Mouse (Mus musculus): ENCODE data around the gene Gda. TPM values are rescaled to one million over a fixed set of nuclear protein-coding genes. Genes with fewer than 3 reads are reported as not detected.
A peak's percentile ranks its signal among the peaks of the same experiment; 100 is the strongest.

The Gda gene
- total and polyA plus RNA-seq, 2 experiments from 2014 or later: 2.4 to 6.9 TPM

DNA sequence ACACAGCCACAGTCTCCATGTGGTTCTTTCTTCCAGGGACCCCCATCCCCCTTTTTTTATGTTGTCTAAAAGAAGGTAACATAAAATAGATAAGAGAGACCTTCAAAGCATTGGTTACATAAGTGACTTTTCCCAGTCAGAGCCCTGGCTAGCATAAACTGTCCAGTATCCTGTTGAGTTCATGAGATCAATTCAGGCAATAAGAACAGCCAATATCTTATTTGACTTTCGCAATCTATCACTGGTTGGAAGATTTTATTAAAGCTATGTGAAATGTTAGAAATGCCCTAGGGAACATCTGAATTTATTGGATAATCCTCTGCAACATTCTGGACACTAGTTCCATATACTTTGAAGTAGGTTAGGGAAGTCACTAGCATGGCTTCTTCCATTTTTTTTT lies 7.8 kb upstream of the Gda start:
- H3K27ac ChIP-seq (ENCODE audit: low read depth, low read length): no peak overlapping the region
- H3K4me3 ChIP-seq (ENCODE audit: low read depth, low read length): no peak overlapping the region
- ATAC-seq (ENCODE audit: low FRiP score) (no peak), DNase-seq (ENCODE audit: low spot score) (no peak)
- 92% methylated on average over 1 of the region's 1 CpGs for WGBS
- H3K4me2 ChIP-seq (ENCODE audit: low read depth, low read length, poor library complexity, severe bottlenecking): no peak overlapping the region
- H3K4me1 ChIP-seq (ENCODE audit: insufficient read depth, low read length): no peaks in the 10 kb centered on the region
- no peak for TF ChIP-seq CTCF (IDR thresholded peaks at IDR 0.05)
- H3K36me3 ChIP-seq (ENCODE audit: insufficient read depth, low read length): no peaks in the 10 kb centered on the region
- H3K9ac ChIP-seq (replicated peaks; ENCODE audit: low read length, poor library complexity, severe bottlenecking): no peak overlapping the region
- H3K9me3 ChIP-seq (ENCODE audit: low read length): no peaks in the 10 kb centered on the region
- H3K27me3 ChIP-seq (ENCODE audit: insufficient read depth, low read length): no peaks in the 10 kb centered on the region

DNA sequence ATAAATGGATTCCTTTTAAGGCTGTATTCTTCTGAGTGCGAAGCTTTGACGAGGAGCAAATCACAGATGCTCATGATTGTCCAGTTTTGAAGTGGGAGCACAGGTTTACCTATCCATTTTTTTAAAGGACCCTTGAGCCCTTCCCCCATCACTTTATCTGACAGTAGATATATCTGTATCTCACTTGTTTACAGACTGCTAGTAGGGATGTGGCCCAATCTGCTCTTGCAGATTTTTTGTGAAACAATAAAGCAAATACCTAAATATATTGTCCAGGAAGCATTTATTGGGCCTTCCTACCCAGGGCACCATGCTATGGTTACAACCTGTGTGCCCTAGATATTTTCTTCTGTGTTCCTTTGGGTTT lies 6.8 kb upstream of the Gda start:
- Histone ChIP-seq H3K27ac (ENCODE audit: low read depth, low read length) (peak overlapping the region; percentile 70; the same call in 1 of the 2 replicates), H3K4me2 (ENCODE audit: low read depth, low read length, poor library complexity, severe bottlenecking) (no peak overlapping the region), H3K36me3 (ENCODE audit: insufficient read depth, low read length) (no peaks in the 10 kb centered on the region), H3K9me3 (ENCODE audit: low read length) (no peaks in the 10 kb centered on the region), H3K4me1 (ENCODE audit: insufficient read depth, low read length) (no peaks in the 10 kb centered on the region), H3K27me3 (ENCODE audit: insufficient read depth, low read length) (no peaks in the 10 kb centered on the region), H3K4me3 (ENCODE audit: low read depth, low read length) (no peak overlapping the region), H3K9ac (replicated peaks; ENCODE audit: low read length, poor library complexity, severe bottlenecking) (no peak overlapping the region)
- ATAC-seq (ENCODE audit: low FRiP score) (0 out of 2 replicates have a peak, but pooled peaks have one; percentile 22), DNase-seq (ENCODE audit: low spot score) (no peak)
- TF ChIP-seq CTCF (IDR thresholded peaks at IDR 0.05): no peak
- 20% methylated on average over 2 of the region's 2 CpGs for WGBS

DNA sequence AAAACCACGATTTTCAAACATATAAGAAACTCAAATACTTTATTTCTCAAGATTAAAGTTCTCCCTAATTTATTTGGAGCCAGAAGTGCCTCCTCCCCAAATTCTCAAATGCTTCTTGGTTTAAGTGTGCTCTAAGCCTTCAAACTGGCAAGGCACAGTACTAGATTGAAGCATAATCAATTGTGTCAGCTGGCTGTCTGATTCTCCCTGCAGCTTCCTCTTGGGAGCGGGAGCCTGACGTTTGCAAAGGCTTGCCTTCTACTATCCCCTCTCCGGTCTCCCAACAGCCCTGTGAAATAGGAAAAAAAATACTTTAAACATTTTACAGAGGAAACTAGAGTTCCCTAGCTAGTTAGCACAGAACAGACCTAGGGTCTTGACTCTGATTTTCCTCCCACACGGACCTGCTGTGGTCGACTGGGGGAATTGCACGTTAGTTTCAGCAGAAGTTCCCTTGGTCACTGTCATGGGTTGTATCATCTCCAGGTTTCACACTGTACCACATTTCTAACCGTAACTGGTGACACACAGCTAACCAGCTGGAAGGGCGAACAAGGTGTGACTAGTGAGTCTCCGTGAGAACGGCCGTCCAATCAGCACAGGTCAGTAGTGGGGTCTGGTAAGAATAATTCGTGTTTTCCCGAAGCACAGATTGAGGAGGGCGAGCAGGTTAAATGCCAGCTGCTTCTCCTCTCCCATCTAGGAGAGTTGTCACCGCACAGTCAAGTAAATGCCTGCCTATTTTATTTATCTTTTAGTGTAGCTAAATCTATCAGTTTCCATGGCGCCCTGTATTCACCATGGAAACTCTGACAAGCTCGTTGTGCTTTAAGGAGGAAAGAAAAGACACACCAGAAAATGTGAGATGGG lies 6.2 kb upstream of the Gda start:
- H3K36me3 ChIP-seq (ENCODE audit: insufficient read depth, low read length): no peaks in the 10 kb centered on the region
- peak overlapping the region; percentile 70 for H3K27ac ChIP-seq (ENCODE audit: low read depth, low read length)
- ATAC-seq (ENCODE audit: low FRiP score) (peak; percentile 82), DNase-seq (ENCODE audit: low spot score) (peak; percentile 64)
- WGBS: 44% methylated on average over 18 of the region's 18 CpGs
- H3K4me1 ChIP-seq (ENCODE audit: insufficient read depth, low read length): no peaks in the 10 kb centered on the region
- no peak overlapping the region for H3K4me3 ChIP-seq (ENCODE audit: low read depth, low read length)
- no peak overlapping the region for H3K9ac ChIP-seq (replicated peaks; ENCODE audit: low read length, poor library complexity, severe bottlenecking)
- H3K27me3 ChIP-seq (ENCODE audit: insufficient read depth, low read length): no peaks in the 10 kb centered on the region
- no peaks in the 10 kb centered on the region for H3K9me3 ChIP-seq (ENCODE audit: low read length)
- peak overlapping the region; percentile 24; the same call in 1 of the 2 replicates for H3K4me2 ChIP-seq (ENCODE audit: low read depth, low read length, poor library complexity, severe bottlenecking)
- TF ChIP-seq CTCF (IDR thresholded peaks at IDR 0.05): peak; percentile 27; the same call in 1 of the 2 replicates

DNA sequence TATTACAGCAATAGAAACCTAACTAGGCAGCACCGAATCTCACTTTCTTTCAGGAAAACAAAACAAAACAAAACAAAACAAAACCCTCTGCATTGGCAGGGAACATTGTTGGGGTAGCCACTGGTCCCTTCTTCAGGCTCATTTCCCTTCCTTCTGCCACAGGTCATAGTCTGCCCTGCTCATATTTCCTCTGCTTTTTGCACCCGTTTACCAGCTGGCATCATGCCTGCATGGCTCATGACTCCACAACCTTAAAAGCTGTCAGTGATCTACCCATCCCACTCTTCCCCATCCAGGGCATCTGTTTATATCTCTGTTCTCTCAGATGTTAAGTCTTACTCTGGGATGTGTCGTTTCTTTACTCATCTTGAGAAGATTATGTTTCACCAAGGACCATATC lies 5.3 kb upstream of the Gda start:
- no peak overlapping the region for H3K4me2 ChIP-seq (ENCODE audit: low read depth, low read length, poor library complexity, severe bottlenecking)
- no peak for ATAC-seq (ENCODE audit: low FRiP score)
- H3K36me3 ChIP-seq (ENCODE audit: insufficient read depth, low read length): no peaks in the 10 kb centered on the region
- H3K9me3 ChIP-seq (ENCODE audit: low read length): no peaks in the 10 kb centered on the region
- H3K27ac ChIP-seq (ENCODE audit: low read depth, low read length): no peak overlapping the region
- 80% methylated on average over 3 of the region's 3 CpGs for WGBS
- no peak overlapping the region for H3K4me3 ChIP-seq (ENCODE audit: low read depth, low read length)
- no peak for DNase-seq (ENCODE audit: low spot score)
- no peak for TF ChIP-seq CTCF (IDR thresholded peaks at IDR 0.05)
- no peaks in the 10 kb centered on the region for H3K4me1 ChIP-seq (ENCODE audit: insufficient read depth, low read length)
- no peaks in the 10 kb centered on the region for H3K27me3 ChIP-seq (ENCODE audit: insufficient read depth, low read length)
- no peak overlapping the region for H3K9ac ChIP-seq (replicated peaks; ENCODE audit: low read length, poor library complexity, severe bottlenecking)

DNA sequence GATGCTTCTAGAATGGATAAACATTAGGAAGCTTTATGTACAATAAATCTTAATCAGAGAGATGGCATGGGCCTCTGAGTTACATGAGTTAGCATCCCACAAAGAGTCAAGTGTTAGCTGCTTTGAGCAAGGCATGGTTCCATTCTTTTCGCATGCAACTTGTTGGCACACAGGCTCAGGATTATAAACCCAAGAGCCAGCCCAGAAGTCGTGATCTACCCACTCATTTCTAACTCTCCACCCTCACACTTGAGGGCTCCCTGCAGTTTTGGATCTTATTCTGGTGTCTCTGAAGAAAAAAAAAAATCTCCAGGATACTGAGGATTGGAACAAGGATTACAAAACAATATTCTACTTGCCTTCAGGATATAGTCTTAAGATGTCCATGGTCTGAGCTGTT lies 4.5 kb upstream of the Gda start:
- Histone ChIP-seq H3K9me3 (ENCODE audit: low read length) (no peaks in the 10 kb centered on the region), H3K27me3 (ENCODE audit: insufficient read depth, low read length) (peaks cover under 1% of the 10 kb centered on the region; the same call in 1 of the 2 replicates), H3K36me3 (ENCODE audit: insufficient read depth, low read length) (no peaks in the 10 kb centered on the region), H3K27ac (ENCODE audit: low read depth, low read length) (no peak overlapping the region), H3K4me3 (ENCODE audit: low read depth, low read length) (no peak overlapping the region), H3K4me2 (ENCODE audit: low read depth, low read length, poor library complexity, severe bottlenecking) (no peak overlapping the region), H3K9ac (replicated peaks; ENCODE audit: low read length, poor library complexity, severe bottlenecking) (no peak overlapping the region), H3K4me1 (ENCODE audit: insufficient read depth, low read length) (no peaks in the 10 kb centered on the region)
- DNase-seq (ENCODE audit: low spot score): no peak
- no peak for ATAC-seq (ENCODE audit: low FRiP score)
- no peak for TF ChIP-seq CTCF (IDR thresholded peaks at IDR 0.05)
- 82% methylated on average over 2 of the region's 2 CpGs for WGBS

DNA sequence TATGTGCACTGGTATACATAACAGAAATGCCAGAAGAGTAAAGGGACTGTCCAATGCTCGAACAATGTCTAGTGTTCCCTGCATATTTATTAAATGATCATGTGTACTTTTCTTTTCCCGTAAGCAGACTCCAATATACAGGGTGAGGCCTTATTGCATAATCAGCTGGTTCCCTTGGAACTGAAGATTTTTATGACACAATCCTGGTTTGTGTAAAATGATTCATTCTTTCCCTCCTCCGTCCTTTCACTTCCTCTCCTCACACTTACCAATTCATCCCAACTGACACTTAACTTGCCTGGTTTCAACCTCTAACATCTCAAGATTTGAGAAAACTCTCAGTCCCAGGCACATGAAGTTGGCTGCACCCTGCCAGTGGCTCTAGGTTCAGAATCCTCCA lies 3.5 kb upstream of the Gda start:
- no peak overlapping the region for H3K9ac ChIP-seq (replicated peaks; ENCODE audit: low read length, poor library complexity, severe bottlenecking)
- H3K4me2 ChIP-seq (ENCODE audit: low read depth, low read length, poor library complexity, severe bottlenecking): no peak overlapping the region
- TF ChIP-seq CTCF (IDR thresholded peaks at IDR 0.05): no peak
- no peak overlapping the region for H3K27ac ChIP-seq (ENCODE audit: low read depth, low read length)
- 94% methylated on average over 3 of the region's 3 CpGs for WGBS
- H3K4me1 ChIP-seq (ENCODE audit: insufficient read depth, low read length): peaks cover 4% of the 10 kb centered on the region; the same call in 1 of the 2 replicates
- H3K36me3 ChIP-seq (ENCODE audit: insufficient read depth, low read length): no peaks in the 10 kb centered on the region
- ATAC-seq (ENCODE audit: low FRiP score): no peak
- no peak overlapping the region for H3K4me3 ChIP-seq (ENCODE audit: low read depth, low read length)
- DNase-seq (ENCODE audit: low spot score): no peak
- H3K9me3 ChIP-seq (ENCODE audit: low read length): no peaks in the 10 kb centered on the region
- H3K27me3 ChIP-seq (ENCODE audit: insufficient read depth, low read length): peaks cover 7% of the 10 kb centered on the region; the same call in 1 of the 2 replicates

Measured in midbrain, postnatal 0 days (tissue).